Mouse (Mus musculus): ENCODE results near the gene Cyp2d10.
"Not testable (repeated sequence)": the region's sequence is repeated elsewhere in the genome, so short reads cannot be mapped to it uniquely, and the experiment has no call there.

Gene Cyp2d10

DNA sequence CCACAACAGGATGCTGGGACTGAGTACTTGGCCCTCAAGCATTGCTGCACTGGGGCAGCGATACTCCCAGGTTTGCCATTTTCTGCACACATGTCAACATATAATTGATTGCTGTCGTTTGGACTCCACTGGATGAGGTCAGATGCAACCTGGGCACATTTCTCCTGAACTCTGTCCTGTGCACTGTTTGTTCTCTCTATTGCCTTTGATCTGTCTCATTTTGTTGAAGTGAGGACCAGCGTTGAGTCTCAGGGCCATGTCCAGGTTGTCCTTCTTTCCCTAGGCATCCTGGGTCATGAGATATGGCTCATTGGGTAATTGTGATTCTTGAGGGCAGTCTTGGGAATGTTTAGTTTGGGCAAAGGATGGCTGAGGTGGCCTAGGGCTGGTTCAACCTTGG lies 11.0 kb downstream of the Cyp2d10 start:
- not testable (repeated sequence) for DNase-seq

DNA sequence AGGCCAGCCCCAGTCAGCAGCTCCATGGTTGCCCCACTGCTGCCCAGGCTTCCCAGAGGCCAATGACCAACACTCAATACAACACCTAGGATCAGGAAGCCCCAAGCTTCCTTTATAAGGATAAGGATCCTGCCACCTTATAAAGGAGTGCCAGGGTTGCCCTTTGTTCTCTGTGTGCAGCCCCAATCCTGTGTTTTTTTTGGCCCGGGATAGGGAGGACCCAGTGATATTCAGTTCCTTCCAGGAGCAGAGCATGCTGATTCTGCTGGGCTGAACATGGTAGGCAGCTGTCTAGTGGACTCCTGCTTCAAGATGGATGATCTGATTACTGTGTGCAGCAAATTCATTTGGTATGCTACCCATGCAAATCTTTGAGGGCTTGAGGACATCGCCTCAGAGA lies 13.1 kb downstream of the Cyp2d10 start, which contains the start of gene Cyp2d11:
Gene Cyp2d11 (minus strand): TSS at position 101 of the 400 bp plus-strand sequence.
- DNase-seq, result not testable (repeated sequence)

DNA sequence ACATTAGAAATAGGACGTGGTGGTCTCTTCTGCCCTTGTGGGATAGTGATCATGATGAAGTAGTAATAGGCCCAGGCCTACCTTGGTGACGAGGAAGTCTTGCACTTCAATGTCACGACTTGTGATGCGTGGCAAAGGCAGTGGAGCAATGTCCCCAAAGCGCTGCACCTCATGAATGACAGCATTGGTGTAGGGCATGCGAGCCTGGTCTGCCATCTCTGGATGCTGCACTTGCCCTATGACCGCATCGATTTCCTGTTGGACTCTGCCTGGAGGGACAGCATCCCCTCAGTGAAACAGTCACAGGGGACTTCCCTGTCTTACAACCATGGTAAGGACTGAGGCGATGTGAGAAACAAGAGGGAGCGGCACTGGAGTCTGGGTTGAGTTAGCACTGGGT lies 17.1 kb downstream of the Cyp2d10 start:
- not testable (repeated sequence) for DNase-seq

DNA sequence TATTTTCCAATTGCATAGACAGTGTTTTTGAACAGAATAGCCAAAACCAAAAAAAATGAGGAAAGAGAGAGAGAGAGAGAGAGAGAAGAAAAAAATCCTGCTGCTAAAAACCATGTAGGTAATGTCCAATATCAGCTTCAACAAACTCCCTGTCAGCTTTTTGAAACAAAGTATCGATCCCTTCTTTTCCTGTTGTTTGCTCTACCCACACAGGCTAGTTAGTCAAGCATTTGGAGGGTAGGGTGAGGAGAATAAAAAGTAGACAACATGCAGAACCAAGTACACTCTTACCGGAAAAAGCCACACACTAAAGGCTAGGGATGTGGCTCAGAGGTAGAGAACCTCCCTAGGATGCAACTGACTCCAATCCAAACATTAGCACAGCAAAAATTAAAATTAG lies 21.3 kb downstream of the Cyp2d10 start:
- no peak for DNase-seq

DNA sequence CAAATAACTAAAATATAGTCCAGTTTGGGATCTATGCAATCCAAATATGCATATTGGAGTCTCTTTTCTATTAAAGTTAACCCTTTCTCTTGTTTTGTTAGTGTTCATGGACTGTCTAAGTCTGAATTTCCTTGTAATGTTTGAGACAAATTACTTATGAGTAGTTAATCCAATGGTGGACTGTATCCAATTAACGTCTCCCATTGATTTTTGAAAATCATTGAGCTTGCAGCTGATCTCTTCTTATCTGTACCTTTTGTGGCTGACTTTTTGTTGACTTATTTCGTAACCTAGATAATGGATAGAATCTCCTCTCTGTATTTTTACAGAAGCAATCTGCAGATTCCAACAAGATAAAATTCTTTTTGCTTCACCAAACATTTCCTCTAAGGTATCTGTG lies 24.6 kb downstream of the Cyp2d10 start:
- no peak for DNase-seq

DNA sequence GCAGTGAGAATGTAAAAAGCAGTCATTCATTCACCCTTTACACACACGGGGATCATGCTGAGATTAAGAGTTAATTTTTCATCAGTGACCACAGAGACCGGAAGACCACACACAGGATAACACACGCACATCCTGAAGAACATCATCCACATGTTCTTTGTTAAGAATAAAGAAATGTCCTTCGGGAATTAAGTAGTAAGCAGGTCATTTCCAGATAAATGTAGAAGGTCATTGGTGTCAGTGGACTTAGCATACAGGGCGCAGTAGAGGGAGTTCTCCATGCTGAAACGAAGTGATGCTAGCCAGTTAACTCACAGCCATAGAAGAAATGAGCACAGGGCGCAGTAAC lies 26.3 kb downstream of the Cyp2d10 start:
- peak in 1 of 2 experiments; percentile 12 for DNase-seq

DNA sequence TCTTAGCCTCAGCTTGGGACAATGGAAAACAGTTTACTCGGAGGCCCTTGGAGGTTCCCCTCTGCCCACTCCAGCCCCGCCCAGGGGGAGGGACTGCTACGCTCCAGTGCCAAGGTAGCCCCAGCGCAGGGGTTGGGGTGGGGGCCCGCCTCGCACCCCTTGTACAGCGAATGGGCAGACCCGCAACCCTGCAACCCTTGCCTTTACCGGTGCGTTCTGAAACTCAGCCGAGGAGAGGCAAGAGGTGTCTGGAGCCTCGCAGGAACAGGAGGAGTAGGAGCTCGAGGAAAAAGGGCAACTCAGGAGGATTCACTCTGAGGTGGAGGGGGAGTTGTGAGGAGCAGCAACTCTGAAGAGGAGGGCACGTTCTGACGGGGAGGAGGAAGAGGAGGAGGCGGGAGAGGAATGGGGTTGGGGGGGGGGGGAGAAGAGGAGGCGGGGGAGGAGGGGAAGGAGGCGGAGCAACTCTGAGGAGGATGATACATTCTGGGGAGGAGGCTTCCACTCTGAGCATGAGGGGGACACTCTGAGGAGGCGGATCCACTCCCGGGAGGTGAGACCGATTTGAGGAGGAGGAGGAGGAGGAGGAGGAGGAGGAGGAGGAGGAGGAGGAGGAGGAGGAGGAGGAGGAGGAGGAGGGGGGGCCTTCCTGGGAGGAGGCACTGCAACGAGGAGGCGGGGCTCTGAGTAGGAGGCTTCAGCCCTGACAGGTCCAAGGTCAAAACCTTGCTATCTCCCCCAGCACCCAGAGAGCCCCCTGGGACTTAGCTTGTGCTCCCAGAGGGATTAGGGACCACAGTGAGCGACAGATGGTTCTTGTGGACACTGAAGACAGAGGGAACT lies 26.9 kb downstream of the Cyp2d10 start, which contains the start of gene Cyp2d22:
Gene Cyp2d22 (minus strand): TSS at position 390 of the 843 bp plus-strand sequence.
- DNase-seq, result peak; percentile 64 to 76

DNA sequence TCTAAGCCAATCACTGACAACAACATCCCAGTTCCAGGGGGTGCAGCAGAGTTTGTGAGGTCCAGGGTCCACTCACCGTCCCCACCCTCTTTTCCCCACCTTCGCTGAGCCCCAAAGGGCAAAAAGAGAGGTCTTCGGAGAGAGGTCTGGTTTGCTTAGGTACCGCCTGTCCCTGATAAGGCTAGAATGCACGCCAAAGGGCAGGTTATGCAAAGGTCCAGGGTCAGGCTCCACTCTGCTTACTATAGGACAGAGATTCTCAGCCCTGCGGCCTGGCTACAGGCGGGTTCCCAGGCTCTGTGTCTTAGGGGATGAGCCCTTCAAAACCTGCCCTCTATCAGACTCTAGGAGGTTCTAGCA lies 27.5 kb downstream of the Cyp2d10 start:
- DNase-seq, result no peak

DNA sequence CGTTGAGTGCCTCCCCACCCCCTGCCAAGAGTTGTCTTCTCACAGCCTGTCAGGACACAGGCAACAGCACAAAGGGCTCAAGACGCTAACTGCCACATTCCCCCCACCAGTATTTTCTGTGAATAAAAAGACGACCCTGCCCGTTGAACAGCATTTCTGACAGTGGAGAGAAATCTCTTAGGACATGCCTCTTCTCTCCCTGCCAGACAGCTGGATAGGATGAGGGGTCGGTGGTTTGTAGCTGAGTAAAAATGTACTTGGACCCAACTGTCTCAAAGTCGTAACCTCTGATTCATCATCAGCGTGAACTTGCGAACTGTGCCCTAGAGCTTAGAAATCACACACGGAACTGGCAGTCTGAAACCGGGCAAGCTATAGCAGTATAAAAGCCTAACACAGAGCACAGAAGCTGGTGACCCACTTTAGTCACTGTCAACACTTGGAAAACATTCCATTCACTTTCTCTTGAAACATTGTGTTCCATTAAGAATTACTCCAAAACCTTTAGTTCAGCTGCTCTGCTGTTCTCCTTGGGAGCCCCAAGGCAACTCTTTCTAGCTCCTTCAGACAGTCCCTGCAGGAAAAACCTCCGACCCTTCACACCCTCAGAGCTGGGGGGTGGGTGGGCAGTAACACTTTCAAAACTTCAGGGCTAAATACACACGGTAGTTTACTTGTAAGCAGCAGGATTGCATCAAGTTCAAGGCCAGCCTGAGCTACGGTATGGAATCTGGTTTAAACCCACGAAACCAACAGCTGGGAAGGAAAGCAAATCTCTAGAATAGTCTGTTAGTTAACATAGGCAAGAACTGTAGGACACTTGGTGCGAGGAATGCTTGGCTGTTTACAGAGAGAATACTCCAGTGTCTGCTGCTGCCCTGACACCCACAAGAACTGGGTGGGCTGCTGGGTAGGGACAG lies 28.5 kb downstream of the Cyp2d10 start:
- DNase-seq, result peak in 1 of 2 experiments; percentile 26

DNA sequence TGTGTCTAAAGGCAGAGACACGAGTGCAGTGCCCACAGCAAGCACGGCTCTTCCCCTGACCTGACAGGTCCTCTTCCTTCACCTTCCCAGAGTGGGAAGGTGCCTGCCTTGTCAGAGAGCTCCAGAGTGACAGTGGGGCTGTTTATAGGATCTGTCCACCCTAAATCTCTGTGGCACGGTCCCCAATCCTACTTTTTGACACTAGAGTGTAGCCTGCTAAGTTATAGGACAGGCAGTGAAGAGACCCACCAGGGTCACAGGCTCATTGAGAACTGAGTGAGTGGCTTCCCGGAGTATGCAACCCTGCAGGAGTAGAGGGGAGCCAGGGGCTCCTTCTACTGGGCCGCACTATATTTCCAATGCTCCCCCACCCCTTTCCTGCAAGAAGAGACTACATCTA lies 29.3 kb downstream of the Cyp2d10 start:
- no peak for DNase-seq

DNA sequence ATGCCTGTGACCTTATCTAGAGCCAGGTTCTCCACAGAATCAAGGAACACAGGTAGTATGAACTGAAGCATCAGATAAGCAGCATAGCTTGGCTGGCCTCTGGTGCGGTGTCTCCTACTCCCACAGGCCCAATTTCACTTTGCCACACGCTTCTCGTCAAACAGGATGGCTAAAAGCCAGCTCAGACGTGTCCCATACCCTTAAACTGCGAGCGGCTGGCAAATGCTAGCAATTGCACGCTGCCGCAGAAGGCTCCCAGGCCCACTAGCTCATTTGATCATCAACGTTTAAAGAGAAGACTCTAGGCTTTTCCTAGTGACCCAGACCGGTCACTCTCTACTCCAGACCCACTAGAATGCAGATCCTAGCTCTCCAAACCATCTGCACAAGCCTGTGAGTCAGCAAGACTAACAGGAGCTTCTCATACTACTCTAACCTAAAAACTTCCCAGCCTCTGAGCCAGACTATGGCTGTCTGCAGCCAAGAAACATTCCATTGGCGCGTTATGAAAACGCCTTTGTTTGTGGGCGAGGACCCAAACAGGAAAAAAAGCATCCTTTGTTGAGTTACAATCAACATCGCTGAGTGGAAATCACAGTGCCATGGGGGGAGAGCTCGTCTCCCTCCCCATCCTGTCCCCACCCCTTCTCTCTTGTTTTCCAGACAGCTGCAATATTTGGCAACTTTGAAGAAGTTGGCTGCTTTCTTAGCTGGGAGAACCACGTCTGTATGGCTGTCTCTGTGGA lies 30.4 kb downstream of the Cyp2d10 start:
- DNase-seq, result peak in 1 of 2 experiments; percentile 65

DNA sequence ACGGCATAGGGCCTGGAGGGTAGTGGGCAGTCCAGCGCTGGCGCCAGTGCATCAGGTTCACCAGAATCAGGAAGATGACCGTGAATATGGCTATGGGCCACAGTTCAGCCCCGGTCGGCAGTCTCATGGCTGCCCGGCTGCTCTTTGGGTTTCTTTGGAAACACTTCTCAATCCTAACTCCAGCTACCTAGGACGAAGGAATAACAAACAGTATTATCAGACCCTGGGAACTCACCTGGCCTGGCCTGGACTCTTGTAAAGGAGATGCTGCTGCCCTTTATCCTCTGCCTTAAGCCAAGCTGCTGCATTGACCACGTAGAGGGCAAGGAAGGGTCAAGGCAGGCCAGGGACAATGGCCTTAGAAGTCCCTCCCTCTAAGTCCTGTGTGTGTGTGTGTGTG lies 31.1 kb downstream of the Cyp2d10 start:
- no peak for DNase-seq

DNA sequence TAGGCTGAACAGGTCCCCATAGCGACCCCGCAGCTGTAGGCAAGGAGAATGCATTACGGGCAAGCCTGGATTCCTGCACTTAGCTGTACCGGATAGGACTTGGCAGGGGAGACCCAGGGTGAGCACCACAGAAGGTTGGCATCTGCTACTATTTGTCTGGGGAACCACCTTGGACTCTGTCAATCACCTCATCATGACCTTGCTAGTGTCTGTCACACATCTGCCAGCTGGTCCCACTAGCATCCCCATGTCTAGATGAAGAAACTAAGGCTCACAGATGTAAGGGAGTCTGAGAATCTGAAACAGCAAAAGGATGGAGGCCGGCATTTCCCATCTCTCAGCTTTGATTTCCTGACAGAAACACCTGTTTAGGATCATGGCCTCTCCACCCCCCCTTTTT lies 32.6 kb downstream of the Cyp2d10 start:
- no peak for DNase-seq

DNA sequence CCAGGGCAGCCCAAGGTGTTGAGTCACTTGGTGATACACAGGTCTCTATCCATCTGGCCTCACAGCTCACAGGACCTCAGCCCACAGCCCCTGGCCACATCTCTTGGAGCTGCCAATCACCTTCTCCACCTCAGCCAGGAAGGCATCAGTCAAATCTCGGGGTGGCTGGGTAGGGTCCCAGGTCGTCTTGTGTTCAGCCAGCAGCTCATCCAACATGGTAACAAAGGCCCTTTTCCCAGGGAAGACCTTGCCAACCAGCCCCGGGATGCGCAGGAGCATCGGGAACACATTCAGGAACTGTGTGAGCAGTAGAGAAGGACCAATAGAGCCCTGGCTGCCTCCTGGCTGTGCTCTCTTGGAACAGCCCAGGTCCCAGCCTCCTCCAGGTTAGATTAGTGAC lies 34.0 kb downstream of the Cyp2d10 start:
- DNase-seq, result peak in 1 of 2 experiments; percentile 1

DNA sequence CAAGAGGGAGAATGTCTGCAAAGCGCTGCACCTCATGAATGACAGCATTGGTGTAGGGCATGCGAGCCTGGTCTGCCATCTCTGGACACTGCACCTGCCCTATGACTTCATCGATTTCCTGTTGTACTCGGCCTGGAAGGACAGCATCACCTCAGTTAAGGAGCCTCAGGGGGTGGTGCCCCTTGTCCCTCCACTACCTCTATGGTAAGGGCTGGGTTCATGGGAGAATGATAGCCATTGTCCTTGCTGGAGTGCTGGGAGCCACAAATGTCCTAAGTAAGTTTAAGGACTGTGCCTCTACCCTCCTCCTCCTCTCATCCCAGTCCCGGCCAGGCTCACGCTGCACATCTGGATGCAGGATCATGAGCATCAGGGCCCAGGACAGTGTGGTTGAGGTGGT lies 34.5 kb downstream of the Cyp2d10 start:
- DNase-seq, result no peak

DNA sequence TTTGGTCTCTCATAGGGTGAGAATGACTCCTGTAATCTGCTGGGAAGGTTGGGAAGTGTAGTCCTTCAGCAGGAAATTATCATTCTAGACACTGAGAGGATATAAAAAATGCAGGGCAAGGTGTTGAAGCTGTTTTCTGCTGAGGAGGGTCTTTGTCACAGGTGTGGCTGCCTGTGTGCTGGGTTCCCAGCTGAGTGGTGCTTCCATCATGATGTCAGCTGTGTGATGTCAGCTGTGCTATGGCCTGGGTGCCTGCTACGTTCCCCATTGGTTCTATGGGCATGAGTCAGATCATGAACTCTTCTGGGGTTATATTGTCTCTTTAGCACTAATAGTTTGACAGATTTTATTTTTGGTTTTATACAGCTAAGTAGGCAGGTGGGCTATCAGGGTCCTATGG lies 38.1 kb downstream of the Cyp2d10 start:
- DNase-seq, result no peak

DNA sequence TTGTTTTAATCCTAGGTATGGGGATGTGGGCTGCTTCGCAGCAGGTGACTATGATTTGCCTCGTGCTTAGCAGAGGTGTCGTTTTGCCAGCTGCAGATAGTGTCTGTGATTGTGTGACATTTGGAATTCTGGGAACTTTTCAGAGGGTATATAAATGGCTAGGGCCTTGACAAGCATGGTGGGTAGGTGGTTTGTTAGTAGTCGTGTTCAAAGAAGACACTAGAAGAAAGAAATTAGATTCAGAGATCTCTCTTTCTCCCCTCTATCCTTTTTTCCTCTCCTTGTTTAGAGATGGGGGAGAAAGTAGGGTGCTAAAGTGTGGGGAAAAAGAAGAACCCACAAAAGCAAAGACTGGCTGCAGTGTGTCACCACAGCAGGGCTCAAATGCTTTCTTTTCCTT lies 38.8 kb downstream of the Cyp2d10 start:
- peak in 1 of 2 experiments; percentile 0 for DNase-seq

DNA sequence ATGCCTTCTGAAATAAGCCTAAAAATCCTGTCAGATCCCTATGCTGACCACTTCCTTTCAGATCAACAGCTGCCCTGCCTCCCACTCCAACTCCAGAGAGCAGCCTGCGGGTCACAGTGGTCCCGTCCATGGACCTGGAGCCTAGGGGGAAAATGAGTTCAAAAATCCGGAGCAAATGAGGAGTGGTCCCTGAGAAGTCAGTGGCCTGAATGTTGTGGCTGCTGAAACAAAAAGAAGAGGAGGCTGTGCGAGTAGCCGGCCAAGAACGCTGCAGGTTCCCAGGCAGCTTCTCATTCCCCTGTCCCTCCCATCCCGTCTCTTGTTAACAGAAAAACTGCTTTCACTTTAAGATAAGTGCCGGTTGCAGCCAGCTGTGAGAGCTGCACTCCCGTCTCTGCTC lies 42.4 kb downstream of the Cyp2d10 start:
- peak in 1 of 2 experiments; percentile 11 for DNase-seq

DNA sequence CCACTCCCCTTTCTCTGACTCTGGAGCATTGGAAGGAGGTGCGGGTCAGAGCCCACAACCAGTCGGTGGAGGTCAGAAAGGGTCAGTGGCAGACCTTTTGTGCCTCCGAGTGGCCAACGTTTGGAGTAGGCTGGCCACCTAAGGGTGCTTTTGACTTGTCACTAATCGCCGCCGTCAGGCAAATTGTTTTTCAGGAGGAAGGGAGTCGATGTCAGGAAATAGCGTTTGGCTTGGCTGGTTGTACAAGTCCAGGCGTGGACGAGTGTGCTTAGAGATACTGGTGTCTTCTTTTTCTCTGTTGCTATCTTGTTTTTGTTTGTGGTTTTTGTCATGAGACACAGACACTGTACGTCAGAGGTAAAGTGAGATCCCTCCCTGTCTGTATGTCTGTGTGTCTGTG lies 43.2 kb downstream of the Cyp2d10 start:
- not testable (repeated sequence) for DNase-seq

DNA sequence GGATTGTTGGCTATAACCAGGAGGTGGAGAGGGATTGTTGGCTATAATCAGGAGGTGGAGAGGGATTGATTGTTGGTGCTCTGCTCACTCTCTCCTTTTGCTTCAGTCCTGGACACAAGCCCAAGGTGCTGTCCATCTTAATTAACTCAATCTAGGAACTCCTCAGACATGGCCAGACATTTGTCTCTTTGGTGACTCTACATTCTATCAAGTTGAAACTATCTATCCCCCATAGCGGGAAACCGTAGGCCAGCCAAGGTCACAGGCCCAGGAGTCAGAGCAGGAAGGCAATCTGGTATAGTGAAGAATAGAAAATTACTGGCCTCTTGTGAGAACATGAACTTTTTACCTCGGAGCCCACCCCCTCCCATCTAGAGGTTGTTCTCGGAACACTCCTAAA lies 44.8 kb downstream of the Cyp2d10 start:
- DNase-seq, result peak in 1 of 2 experiments; percentile 46

DNA sequence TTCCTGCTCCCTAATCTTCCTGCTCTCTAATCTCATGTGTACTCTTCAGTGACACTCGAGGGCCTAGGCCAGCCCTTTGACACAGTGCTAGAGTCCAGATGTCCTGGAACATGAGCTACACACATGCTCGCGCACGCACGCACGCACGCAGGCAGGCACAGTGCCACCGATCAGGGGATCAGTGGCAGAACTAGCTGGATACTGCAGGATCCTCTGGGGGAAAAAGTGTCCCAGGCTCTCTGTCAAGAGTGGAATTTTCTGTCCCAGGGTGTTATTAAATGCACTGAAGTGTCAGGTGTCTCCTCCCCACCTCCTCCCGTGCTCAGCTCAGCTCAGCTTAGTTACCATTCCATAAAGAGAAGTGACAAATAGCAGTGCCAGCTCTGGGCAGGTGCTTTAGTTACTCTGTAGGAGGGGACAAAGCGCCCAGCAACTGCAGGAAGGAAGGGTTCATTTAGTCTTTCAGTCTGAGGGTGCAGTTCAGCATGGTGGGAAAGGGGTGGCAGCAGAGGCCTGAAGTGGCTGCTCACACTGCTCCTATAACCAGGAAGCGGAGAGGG lies 45.5 kb downstream of the Cyp2d10 start:
- peak; percentile 7 to 66 for DNase-seq

DNA sequence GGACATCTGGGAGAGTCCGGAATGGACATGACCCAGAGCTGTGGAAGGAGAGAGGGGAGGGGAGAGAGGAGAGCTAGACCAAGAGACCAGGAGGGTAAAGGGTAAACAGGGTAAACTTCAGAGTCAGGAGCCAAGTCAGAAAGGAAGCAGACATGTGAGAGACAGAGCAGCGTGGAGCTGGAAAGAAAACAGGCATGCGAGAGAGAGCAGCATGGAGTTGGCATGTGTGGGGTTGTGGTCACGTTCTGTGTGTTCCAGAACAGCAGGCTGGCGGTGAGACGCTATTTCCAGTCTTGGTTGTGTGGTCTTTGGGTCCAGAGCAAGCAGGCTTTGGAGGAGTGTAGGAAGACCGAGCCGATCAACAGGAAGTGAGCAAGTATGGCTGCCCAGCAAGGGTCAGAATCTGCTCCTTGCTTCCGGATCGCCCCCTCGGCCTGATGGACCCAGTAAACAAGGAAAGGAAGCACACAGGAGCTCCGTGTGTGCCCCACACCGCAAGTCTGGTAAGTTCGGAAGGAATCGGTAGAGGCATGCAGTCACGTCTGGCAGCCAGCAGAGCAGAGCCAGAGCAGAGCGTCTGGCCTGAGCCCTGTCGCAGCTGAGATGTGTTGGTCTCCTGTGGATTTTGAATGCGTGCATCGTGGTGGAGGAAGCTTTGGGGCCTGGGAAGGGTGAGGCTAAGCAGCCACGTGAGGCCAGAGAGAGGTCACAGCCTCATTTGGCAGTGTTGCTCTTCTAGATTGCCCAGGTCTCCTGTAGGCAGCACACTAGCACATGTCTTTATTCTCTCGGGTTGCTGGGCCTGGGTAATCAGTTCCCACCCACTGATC lies 48.3 kb downstream of the Cyp2d10 start:
- DNase-seq, result peak in 1 of 2 experiments; percentile 57

Data from kidney, postnatal 4 days (tissue).